Mouse (Mus musculus) thymus, adult 18-20 months (tissue): ENCODE results near the gene Zswim8.

ENCODE experiments used
- DNase-seq, 2 experiments: peaks; one replicate each; pipeline ENCODE4 v3.0.0; 2022; ENCODE audit warnings: mixed read lengths in 2 of 2

The Zswim8 gene

GRCm38 (mm10) chr14:20707201-20708190, at the start of gene Zswim8:
Gene Zswim8, plus strand, starts transcription at chr14:20707552.
- peak; percentile 57 to 71 for DNase-seq

GRCm38 (mm10) chr14:20658326-20658725, 49.0 kb upstream of the Zswim8 start:
- no peak for DNase-seq

- no peak for DNase-seq
Measured at GRCm38 (mm10) chr14:20658902-20659301, 48.5 kb upstream of the Zswim8 start.

- no peak for DNase-seq
Measured at GRCm38 (mm10) chr14:20659687-20660086, 47.7 kb upstream of the Zswim8 start.

- DNase-seq, result peak; percentile 79 to 88
Measured at GRCm38 (mm10) chr14:20660827-20661660, 46.3 kb upstream of the Zswim8 start.

- peak in 1 of 2 experiments; percentile 20 for DNase-seq
Measured at GRCm38 (mm10) chr14:20661661-20662331, 45.6 kb upstream of the Zswim8 start.

- DNase-seq, result no peak
Measured at GRCm38 (mm10) chr14:20662740-20663139, 44.6 kb upstream of the Zswim8 start.

- DNase-seq, result no peak
Measured at GRCm38 (mm10) chr14:20663601-20664000, 43.8 kb upstream of the Zswim8 start.

GRCm38 (mm10) chr14:20664436-20664835, 42.9 kb upstream of the Zswim8 start:
- no peak for DNase-seq

- DNase-seq, result no peak
Measured at GRCm38 (mm10) chr14:20667469-20667868, 39.9 kb upstream of the Zswim8 start.

- no peak for DNase-seq
Measured at GRCm38 (mm10) chr14:20668154-20668810, 39.1 kb upstream of the Zswim8 start, which contains the start of gene Synpo2l. Gene Synpo2l, minus strand, starts transcription at chr14:20668354.

GRCm38 (mm10) chr14:20672990-20673389, 34.4 kb upstream of the Zswim8 start:
- DNase-seq, result no peak

- peak in 1 of 2 experiments; percentile 42 for DNase-seq
Measured at GRCm38 (mm10) chr14:20673735-20674063, 33.7 kb upstream of the Zswim8 start.

- peak; percentile 94 to 96 for DNase-seq
Measured at GRCm38 (mm10) chr14:20674064-20674833, 33.1 kb upstream of the Zswim8 start, which contains the start of gene Sec24c. Gene Sec24c, plus strand, starts transcription at chr14:20674308.

- DNase-seq, result no peak
Measured at GRCm38 (mm10) chr14:20677906-20678305, 29.4 kb upstream of the Zswim8 start.

GRCm38 (mm10) chr14:20681742-20682141, 25.6 kb upstream of the Zswim8 start:
- DNase-seq, result no peak

GRCm38 (mm10) chr14:20682498-20682897, 24.9 kb upstream of the Zswim8 start:
- DNase-seq, result peak; percentile 56 to 77

GRCm38 (mm10) chr14:20686576-20686975, 20.8 kb upstream of the Zswim8 start:
- DNase-seq, result no peak

GRCm38 (mm10) chr14:20689009-20689408, 18.3 kb upstream of the Zswim8 start:
- no peak for DNase-seq

GRCm38 (mm10) chr14:20691772-20692171, 15.6 kb upstream of the Zswim8 start:
- no peak for DNase-seq

GRCm38 (mm10) chr14:20693589-20694101, 13.7 kb upstream of the Zswim8 start:
- no peak for DNase-seq
